Mouse (Mus musculus) kidney, adult 2 months (tissue): ENCODE data around the gene Hsd17b7.

Experiments used
- CTCF ChIP-seq: fragments of 200-500 bp; conservative IDR thresholded peaks from 2 replicates; pipeline ENCODE4 v1.5.1; 2011; ENCODE audit warnings: low read depth, mild to moderate bottlenecking, control low read depth, low read length, moderate library complexity, mixed read lengths; ENCODE audit not compliant: insufficient read depth, insufficient read length
- POLR2A ChIP-seq: fragments of 200-500 bp; IDR thresholded peaks from one replicate; pipeline ENCODE4 v1.6.1; 2011; ENCODE audit warnings: low read depth, low read length, control low read depth

- TF ChIP-seq POLR2A (no peak), CTCF (no peak)
Measured at GRCm38 (mm10) chr1:169952636-169953035, 16.4 kb downstream of the Hsd17b7 start.
